Mouse (Mus musculus) kidney, embryonic 15.5 days (tissue): Measurements from ENCODE around the gene Grik3. TPM values are rescaled to one million over a fixed set of nuclear protein-coding genes. Genes with fewer than 3 reads are reported as not detected.
A peak's percentile ranks its signal among the peaks of the same experiment; 100 is the strongest.

Experiments
- ATAC-seq: fragments of 200-750 bp; cut with Nextera tagmentation; replicated peaks from 2 replicates; pipeline ENCODE4 v1.8.0; 2017; ENCODE audit warnings: moderate TSS enrichment; ENCODE audit not compliant: low FRiP score
- H3K27ac ChIP-seq: fragments of 300-500 bp; sonication (generic); 2 replicates; pipeline ENCODE4 v1.5.1; 2015; ENCODE audit warnings: mild to moderate bottlenecking, inconsistent platforms
- H3K27me3 ChIP-seq: fragments of 300-500 bp; sonication (generic); 2 replicates; pipeline ENCODE4 v1.6.1; 2015; ENCODE audit warnings: inconsistent platforms
- H3K36me3 ChIP-seq: fragments of 300-500 bp; sonication (generic); 2 replicates; pipeline ENCODE4 v1.6.1; 2015; ENCODE audit warnings: inconsistent platforms
- H3K4me1 ChIP-seq: fragments of 300-500 bp; sonication (generic); 2 replicates; pipeline ENCODE4 v1.6.1; 2015; ENCODE audit warnings: inconsistent platforms
- H3K4me2 ChIP-seq: fragments of 300-500 bp; sonication (generic); 2 replicates; pipeline ENCODE4 v1.6.1; 2015; ENCODE audit warnings: moderate library complexity, mild to moderate bottlenecking, inconsistent platforms
- H3K4me3 ChIP-seq: fragments of 300-500 bp; sonication (generic); replicated peaks from 2 replicates; pipeline ENCODE4 v1.5.1; 2015; ENCODE audit warnings: mild to moderate bottlenecking, inconsistent platforms
- H3K9ac ChIP-seq: fragments of 300-500 bp; sonication (generic); 2 replicates; pipeline ENCODE4 v1.6.1; 2015; ENCODE audit warnings: mild to moderate bottlenecking, inconsistent platforms
- H3K9me3 ChIP-seq: fragments of 300-500 bp; sonication (generic); replicated peaks from 2 replicates; pipeline ENCODE4 v1.6.1; 2016; ENCODE audit warnings: inconsistent platforms
- WGBS: fragments of 180-500 bp; shearing (Covaris S2); methylation state at CpG from one replicate; pipeline ENCODE4 v1.1.7; 2015; ENCODE audit warnings: mixed read lengths; 5-methylcytosine and 5-hydroxymethylcytosine counted together
- polyA plus RNA-seq: library from polyadenylated mRNA; unstranded; fragments of >200 nt; fragmentation: Nextera tagmentation; extraction: Ambion mirVana; gene quantifications from 2 replicates; pipeline ENCODE4 v1.2.1, GENCODE M21; 2015

The Grik3 gene
- polyA plus RNA-seq, 1 experiment from 2014 or later: 0.05 TPM

DNA sequence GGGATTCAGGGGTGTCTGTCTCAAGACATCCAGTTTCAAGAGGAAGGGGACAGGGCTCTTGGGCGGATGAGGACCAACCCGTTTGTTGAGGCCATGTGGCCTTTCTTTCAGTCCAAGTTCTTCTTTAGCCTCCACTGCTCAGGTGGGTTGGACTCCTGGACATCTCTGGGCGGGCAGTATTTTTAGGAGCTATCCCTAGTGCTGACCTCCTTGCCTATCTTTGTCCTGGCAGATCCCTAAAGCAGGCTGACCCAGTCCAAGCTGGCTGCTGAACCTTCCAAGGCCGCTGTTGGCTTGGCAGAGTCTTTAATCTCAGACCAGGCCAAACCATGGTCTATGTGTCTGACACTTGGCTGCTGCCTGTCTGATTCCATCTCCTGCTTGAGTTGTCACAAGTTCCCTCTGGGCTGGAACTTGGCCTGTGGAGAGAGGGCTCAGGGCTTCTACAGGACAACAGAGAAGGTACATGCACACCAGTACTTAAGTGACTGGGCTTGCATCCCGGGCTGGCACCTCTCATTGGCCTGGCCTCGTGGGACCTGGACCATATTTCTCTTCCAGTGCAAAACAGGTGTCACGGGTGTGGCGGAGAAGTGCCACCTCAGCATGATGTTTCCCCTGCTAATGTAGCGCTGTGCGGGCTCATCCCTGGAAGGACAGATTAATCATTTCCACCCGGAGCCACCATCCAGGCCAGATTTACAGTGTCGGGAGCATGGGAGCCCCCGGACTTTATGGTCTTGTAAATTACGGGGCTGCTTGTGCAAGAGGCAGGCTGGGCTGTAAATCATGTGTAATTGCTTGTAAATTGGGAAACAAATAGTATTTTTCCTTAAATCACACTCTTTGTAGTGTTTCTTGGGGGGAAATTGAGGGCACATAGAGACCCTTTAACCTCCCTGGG is 66.2 kb downstream of the Grik3 start:
- H3K9ac ChIP-seq: no peak overlapping the region
- H3K27me3 ChIP-seq: peaks cover 53% of the 10 kb centered on the region
- no peak overlapping the region for H3K4me2 ChIP-seq
- no peak overlapping the region for H3K27ac ChIP-seq
- H3K9me3 ChIP-seq: no peaks in the 10 kb centered on the region
- no peak; the same call in 1 of the 2 replicates for ATAC-seq
- no peak overlapping the region for H3K4me3 ChIP-seq
- H3K4me1 ChIP-seq: peaks cover 17% of the 10 kb centered on the region
- 25% methylated on average over 14 of the region's 14 CpGs for WGBS
- H3K36me3 ChIP-seq: no peaks in the 10 kb centered on the region

DNA sequence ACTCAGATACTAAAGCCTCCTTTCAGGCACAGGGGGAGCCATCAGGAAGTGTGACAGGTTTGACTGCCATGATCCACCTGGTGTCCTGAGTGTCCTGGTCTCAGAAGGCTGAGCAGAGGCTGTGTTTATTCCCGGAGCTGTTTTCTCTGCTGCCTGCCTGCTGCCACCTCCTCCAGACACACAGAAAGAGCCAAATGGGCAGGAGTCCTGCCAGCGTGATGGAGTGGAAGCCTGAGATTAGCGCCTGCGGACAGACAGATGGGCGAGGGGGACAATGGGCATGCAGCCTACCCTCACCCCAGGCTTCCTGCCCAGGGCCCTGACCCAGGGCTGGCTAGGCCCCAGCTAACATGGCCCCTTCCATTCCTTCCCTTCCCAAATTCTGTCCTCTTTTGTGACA is 69.1 kb downstream of the Grik3 start:
- 34% methylated on average over 5 of the region's 5 CpGs for WGBS
- H3K9me3 ChIP-seq: no peaks in the 10 kb centered on the region

DNA sequence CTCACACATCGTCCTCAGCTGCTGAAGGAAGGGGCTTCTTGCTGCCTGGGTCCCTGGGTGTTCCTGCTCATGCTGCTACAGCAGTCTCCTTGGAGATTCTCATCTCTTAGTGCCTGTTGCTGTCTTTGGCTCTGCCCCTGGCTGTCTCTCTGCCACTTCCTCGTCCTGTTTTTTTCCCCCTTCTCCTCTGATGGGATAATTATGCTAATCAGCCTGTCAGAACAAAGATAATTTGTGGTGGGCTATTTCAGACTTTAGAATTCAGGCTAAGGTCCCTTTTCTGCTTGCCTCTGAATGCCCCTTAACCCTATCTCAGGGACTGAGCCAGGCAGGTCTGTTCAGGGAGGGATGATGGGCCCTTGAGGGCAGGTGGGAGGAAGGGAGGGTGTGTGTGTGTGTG is 70.3 kb downstream of the Grik3 start:
- Histone ChIP-seq H3K36me3 (no peaks in the 10 kb centered on the region), H3K9ac (no peak overlapping the region), H3K4me1 (peaks cover 30% of the 10 kb centered on the region), H3K9me3 (no peaks in the 10 kb centered on the region), H3K4me2 (no peak overlapping the region), H3K27ac (no peak overlapping the region), H3K4me3 (no peak overlapping the region), H3K27me3 (peaks cover 62% of the 10 kb centered on the region)
- ATAC-seq: no peak
- 24% methylated on average over 2 of the region's 2 CpGs for WGBS

More for the DNA sequence above, 69.1 kb downstream of the Grik3 start:
- H3K9ac ChIP-seq: no peak overlapping the region
- no peak for ATAC-seq
- H3K4me1 ChIP-seq: peaks cover 29% of the 10 kb centered on the region
- H3K36me3 ChIP-seq: no peaks in the 10 kb centered on the region
- H3K4me3 ChIP-seq: no peak overlapping the region
- H3K4me2 ChIP-seq: no peak overlapping the region
- no peak overlapping the region for H3K27ac ChIP-seq
- peaks cover 68% of the 10 kb centered on the region for H3K27me3 ChIP-seq

DNA sequence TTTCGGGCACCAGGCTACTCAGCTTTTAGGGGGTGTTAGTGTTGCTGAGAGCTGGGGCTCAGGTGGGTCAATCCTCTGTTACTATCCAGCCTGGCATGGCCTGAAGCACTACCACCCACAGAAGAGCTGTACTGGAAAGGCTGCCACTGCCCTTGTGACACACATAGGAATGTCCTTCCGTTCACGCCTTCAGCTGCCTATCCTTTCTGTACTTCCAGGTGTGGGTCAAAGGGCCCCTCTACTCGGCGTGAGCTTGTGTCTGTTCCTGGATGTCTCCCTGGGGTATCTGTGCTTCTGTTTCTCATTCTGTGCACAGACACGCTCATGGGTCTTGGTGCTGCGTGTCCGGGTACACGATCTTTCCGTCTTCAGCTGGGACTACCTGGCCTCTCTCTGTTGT is 73.1 kb downstream of the Grik3 start:
- Histone ChIP-seq H3K4me1 (peaks cover 13% of the 10 kb centered on the region), H3K4me3 (no peak overlapping the region), H3K27ac (no peak overlapping the region), H3K9ac (no peak overlapping the region), H3K27me3 (peaks cover 54% of the 10 kb centered on the region), H3K9me3 (no peaks in the 10 kb centered on the region), H3K4me2 (no peak overlapping the region), H3K36me3 (no peaks in the 10 kb centered on the region)
- ATAC-seq: no peak
- 76% methylated on average over 10 of the region's 10 CpGs for WGBS

DNA sequence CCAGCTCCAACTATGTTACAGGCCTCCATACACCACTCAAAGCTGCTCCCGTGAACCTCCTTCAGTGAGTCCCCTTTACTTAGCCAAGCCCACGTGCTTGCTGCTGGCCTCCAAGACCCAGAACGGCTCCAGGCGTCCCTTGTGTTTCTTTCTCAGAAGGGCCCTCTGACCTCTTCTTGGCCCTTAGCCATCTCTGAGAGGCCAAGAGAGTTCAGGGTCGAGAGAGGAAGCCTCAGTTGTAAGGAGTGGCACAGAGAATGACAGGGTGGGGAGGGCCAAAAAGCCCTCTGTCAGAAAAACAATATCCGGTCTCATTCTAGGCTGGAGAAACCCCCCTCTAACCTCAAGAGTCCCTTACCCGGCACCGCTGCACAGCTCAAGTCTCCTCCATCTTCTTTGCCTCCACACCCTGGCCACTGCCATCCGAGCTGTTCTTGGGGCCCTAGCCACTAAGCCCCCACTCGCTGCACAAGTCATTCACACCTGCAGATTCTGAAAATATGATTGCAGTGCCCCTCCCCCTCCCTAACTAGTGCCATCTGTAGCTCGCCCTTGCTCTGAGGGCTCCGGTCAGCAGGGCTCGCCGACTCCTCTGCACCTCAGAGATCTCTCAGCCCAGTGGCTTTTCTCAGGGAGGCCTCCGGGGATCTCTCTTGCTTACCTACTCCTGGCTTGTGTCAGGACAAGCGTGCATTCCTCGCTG is 73.7 kb downstream of the Grik3 start:
- H3K4me3 ChIP-seq: no peak overlapping the region
- H3K4me2 ChIP-seq: no peak overlapping the region
- no peaks in the 10 kb centered on the region for H3K9me3 ChIP-seq
- 26% methylated on average over 17 of the region's 17 CpGs for WGBS
- peak; percentile 63; the same call in 1 of the 2 replicates for ATAC-seq
- H3K36me3 ChIP-seq: no peaks in the 10 kb centered on the region
- H3K4me1 ChIP-seq: peaks cover 13% of the 10 kb centered on the region
- no peak overlapping the region for H3K9ac ChIP-seq
- H3K27me3 ChIP-seq: peaks cover 48% of the 10 kb centered on the region
- no peak overlapping the region for H3K27ac ChIP-seq

DNA sequence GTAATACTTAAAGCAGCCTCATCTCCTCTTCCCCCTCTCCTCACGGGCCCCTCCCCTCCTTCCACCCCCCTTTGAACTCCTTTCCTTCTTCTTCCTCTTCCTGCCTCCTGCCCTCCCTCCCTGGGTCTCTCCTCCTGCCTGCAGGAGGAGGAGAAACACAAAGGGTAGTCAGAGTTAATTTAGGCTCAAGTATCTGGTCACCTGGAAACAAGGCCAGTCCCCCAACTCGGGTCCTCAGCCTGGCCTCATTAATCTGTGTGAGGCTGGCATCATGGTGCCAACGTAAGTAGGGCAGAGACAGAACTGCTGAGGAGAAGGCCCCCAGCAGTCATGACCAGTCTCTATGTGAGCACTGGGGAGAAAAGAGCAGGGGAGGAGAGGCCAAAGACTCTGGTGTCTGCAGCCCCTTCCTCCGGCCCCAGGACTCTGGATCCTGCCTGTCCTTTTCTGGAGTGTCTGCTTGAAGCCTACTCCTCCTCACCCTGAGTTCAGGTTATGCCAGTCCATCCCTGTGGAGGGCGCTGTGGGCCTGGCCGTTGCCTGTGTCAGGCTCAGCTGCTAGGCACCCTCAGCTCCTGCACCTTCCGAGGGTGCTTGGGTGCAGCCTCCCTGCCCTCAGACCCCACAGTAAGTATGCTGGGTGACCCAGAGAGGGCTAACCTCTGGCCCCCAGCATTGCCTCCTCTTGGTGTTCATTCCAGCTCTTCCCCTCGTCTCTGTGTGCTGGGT is 75.4 kb downstream of the Grik3 start:
- no peak overlapping the region for H3K4me3 ChIP-seq
- no peaks in the 10 kb centered on the region for H3K9me3 ChIP-seq
- H3K4me2 ChIP-seq: no peak overlapping the region
- no peak overlapping the region for H3K9ac ChIP-seq
- peaks cover 13% of the 10 kb centered on the region for H3K4me1 ChIP-seq
- peaks cover 49% of the 10 kb centered on the region for H3K27me3 ChIP-seq
- 44% methylated on average over 7 of the region's 8 CpGs for WGBS
- no peaks in the 10 kb centered on the region for H3K36me3 ChIP-seq
- no peak for ATAC-seq
- no peak overlapping the region for H3K27ac ChIP-seq

DNA sequence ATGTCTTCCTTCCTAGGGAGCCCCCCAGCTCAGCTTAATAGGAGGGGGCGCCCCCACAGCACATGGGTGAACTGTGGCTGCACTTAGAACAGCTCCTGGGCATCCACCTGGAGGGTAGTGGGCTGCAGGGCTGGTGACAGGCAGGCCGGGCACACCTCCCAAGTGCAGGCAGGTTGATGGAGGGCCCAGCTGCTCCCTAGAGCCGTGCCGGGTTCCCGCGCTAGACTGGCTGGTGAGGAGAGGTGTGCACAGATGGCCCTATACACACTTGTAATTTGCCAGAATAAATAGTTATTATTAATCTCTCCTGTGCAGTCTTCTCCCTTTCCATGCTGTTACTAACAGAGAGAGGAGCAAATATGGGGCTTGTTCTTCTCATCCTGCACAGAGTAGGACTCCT is 77.7 kb downstream of the Grik3 start:
- no peak overlapping the region for H3K4me2 ChIP-seq
- H3K4me1 ChIP-seq: peaks cover 21% of the 10 kb centered on the region
- WGBS: 85% methylated on average over 6 of the region's 6 CpGs

DNA sequence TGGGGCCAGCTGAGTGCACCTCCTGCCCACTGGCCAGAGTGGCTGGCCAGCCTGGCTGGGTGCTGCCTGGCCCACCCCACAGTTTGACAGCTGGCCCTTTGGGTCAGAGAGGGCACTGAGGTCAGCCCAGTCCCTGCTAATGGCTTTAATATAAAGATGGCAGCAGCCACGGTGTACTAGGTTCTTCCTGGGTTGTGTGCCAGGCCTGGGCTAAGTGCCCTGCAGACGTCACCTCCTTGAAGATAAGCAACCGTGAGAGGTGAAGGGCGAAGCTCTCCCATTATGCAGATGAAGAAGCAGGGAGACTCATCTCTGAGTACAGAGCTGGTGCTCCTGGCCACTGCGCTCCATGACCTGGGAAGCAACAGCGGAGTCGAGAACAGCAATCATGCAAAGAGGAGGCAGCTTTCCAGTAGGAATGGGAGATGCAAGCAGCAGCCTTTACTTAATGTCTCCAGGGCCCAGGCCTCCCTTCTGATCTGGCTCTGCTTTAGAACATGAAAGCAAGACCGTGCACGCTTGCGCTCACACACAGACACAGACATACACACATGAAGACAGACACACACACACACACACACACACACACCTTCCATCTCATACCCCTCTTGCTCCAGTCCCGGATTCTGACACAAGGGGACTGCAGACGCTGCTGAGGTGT is 81.3 kb downstream of the Grik3 start:
- H3K9ac ChIP-seq: no peak overlapping the region
- WGBS: 32% methylated on average over 12 of the region's 12 CpGs
- H3K36me3 ChIP-seq: no peaks in the 10 kb centered on the region
- H3K9me3 ChIP-seq: no peaks in the 10 kb centered on the region
- H3K27ac ChIP-seq: no peak overlapping the region
- peaks cover 54% of the 10 kb centered on the region for H3K27me3 ChIP-seq
- no peak overlapping the region for H3K4me3 ChIP-seq
- peaks cover 10% of the 10 kb centered on the region; the same call in 1 of the 2 replicates for H3K4me1 ChIP-seq
- no peak for ATAC-seq
- H3K4me2 ChIP-seq: no peak overlapping the region

More for the DNA sequence above, 77.7 kb downstream of the Grik3 start:
- peaks cover 53% of the 10 kb centered on the region for H3K27me3 ChIP-seq
- no peak overlapping the region for H3K9ac ChIP-seq
- ATAC-seq: no peak
- H3K9me3 ChIP-seq: no peaks in the 10 kb centered on the region
- H3K27ac ChIP-seq: no peak overlapping the region
- H3K36me3 ChIP-seq: no peaks in the 10 kb centered on the region
- H3K4me3 ChIP-seq: no peak overlapping the region

DNA sequence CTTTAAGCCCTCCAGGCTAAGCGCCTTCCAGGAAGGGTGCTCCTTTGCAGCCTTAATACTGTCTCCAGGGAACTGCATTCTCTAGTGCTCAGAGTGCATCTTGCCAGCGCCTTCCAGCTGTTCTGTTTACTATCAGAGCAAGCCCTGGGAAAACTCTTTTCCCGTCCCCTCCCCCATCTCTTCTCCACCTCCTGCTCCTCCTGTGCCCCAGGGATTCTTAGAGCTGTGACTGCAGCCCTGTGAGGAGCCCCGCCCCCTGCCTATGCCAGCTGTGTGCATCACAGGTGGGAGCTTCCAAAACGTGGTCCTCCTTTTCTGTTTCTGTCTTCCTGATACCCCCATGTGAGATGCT is 81.8 kb downstream of the Grik3 start:
- H3K27me3 ChIP-seq: peaks cover 54% of the 10 kb centered on the region
- 3% methylated on average over 5 of the region's 5 CpGs for WGBS
- H3K4me1 ChIP-seq: peaks cover 10% of the 10 kb centered on the region; the same call in 1 of the 2 replicates
- no peak for ATAC-seq
- no peak overlapping the region for H3K4me2 ChIP-seq
- H3K9me3 ChIP-seq: no peaks in the 10 kb centered on the region
- H3K9ac ChIP-seq: no peak overlapping the region
- H3K36me3 ChIP-seq: no peaks in the 10 kb centered on the region
- no peak overlapping the region for H3K4me3 ChIP-seq
- no peak overlapping the region for H3K27ac ChIP-seq

DNA sequence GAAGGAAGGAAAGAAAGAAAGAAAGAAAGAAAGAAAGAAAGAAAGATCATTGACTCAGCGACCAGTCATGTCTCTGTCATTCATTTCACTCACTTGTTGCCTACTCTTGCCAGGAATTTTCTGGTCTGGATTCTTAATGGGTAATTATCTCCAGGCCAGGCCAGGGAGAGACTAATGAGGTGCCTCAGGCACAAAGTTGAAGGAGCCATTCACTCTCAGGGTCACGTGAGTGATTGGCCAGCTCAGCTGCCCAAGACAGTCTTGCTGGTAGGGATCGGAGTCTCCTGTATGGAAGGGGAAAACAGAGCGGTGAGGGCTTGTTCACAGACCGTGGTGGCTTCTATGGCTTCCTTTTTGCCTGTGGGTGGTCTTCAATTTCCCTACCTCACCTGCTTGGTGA is 82.5 kb downstream of the Grik3 start:
- WGBS: 7% methylated on average over 5 of the region's 5 CpGs
- Histone ChIP-seq H3K27ac (no peak overlapping the region), H3K27me3 (peaks cover 54% of the 10 kb centered on the region), H3K4me2 (no peak overlapping the region), H3K36me3 (no peaks in the 10 kb centered on the region), H3K4me3 (no peak overlapping the region), H3K9ac (no peak overlapping the region), H3K9me3 (no peaks in the 10 kb centered on the region), H3K4me1 (peaks cover 10% of the 10 kb centered on the region; the same call in 1 of the 2 replicates)
- no peak for ATAC-seq

DNA sequence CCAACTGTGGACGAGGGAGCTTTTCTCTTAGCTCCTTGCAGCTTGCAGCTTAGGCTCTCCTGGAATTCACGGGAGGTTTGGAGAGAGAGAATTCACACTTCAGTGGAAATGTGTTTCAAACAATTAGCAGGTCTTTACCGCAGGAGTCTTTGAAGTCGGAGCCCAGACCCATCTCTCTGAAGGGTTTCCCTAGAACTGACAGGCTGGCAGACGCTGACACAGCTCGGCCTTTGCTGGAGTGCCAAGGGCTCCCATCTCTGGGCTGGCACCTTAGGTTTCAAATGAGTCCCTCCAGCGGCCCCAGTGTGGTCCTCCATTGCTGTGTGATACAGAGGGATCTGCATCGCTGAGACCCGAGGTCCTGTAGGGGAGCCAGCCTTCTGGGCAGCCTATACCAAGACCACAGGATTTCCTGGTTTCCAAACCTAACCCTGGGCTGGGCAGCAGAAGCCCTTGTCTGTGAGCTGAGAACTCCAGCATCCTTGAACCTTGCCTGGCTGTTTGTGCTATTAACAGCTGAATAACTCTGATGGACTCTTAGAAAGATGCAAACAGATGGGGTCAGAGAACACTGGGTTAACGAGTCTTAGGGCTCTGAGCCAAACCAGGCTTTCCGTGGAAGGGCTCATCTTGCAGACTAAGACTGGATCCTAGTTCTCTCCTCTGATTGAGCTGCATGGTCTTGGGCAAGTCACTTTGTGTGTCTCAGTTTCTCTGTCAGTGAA is 83.6 kb downstream of the Grik3 start:
- no peak for ATAC-seq
- Histone ChIP-seq H3K27ac (no peak overlapping the region), H3K4me3 (no peak overlapping the region), H3K4me2 (no peak overlapping the region), H3K27me3 (peaks cover 54% of the 10 kb centered on the region), H3K9ac (no peak overlapping the region), H3K4me1 (peaks cover 10% of the 10 kb centered on the region; the same call in 1 of the 2 replicates), H3K9me3 (no peaks in the 10 kb centered on the region), H3K36me3 (no peaks in the 10 kb centered on the region)
- WGBS: 6% methylated on average over 11 of the region's 11 CpGs
